Mouse (Mus musculus): ENCODE data around the gene Mymk.

The Mymk gene

DNA sequence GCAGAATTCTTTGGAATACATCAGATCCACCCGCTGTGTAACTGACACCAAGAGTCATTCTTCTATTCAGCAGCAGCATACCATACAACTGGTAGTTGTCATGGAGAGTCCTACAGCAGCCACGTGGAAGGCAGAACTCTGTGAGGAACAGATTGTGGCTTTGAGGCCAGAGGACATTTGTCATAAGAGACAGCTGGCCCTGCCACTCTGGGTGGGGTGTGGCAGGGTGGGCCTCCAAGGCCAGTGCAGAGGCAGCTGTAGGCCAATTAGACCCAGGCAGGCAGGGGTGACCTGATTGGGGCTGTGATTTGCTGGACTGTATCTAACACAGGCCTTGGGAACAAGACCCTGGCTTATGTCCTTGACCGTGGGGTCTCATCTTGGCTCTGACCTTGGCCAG is 2.3 kb downstream of the Mymk start:
- Histone ChIP-seq H3K27me3 (ENCODE audit: control insufficient read depth, insufficient read depth, low read length, poor library complexity, severe bottlenecking) (no peaks in the 10 kb centered on the region), H3K36me3 (ENCODE audit: control insufficient read depth, insufficient read depth, low read length, poor library complexity, severe bottlenecking) (no peaks in the 10 kb centered on the region)

DNA sequence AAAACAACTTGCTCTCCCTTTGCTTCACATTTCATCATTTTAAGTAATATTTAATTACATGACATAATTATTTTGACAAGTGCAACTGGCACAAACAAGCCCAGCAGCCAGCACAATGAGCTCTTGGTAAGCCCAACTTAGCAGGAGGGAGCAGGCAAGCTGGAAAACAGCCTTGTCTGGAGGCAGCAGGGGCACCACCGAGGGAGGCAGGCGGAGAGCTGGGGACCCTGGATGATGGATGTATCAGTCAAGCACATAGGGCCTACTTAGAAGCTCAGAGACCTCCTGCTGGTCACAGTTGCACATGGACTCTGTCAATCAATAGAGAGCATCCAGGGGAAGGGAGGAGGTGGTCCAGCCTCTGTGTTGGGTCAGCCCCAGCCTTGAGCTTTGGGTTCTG is 4.0 kb downstream of the Mymk start:
- Histone ChIP-seq H3K27me3 (ENCODE audit: control insufficient read depth, insufficient read depth, low read length, poor library complexity, severe bottlenecking) (no peaks in the 10 kb centered on the region), H3K36me3 (ENCODE audit: control insufficient read depth, insufficient read depth, low read length, poor library complexity, severe bottlenecking) (no peaks in the 10 kb centered on the region)
- DNase-seq (ENCODE audit: low read depth, low spot score), result no peak

More for the DNA sequence above, 2.3 kb downstream of the Mymk start:
- no peak for DNase-seq (ENCODE audit: low read depth, low spot score)

DNA sequence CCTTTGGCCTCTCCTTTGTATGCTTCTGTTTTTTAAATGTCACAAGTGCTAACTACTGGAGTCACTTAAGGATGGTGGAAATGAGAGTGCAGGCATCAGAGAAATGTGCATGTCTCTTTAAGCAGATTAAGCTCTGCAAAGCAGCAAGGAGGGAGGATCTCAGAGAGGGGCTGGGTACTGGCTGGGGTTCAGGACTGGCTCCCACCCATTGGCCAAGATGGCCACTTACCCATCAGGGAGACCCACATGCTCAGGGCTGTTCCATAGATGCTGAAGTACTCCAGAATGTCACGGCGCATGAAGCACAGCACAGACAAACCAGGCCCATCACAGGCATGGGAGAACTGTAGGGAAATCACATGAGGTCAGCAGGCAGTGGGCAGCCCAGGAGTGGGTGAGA is 4.9 kb downstream of the Mymk start:
- Histone ChIP-seq H3K27me3 (ENCODE audit: control insufficient read depth, insufficient read depth, low read length, poor library complexity, severe bottlenecking) (no peaks in the 10 kb centered on the region), H3K36me3 (ENCODE audit: control insufficient read depth, insufficient read depth, low read length, poor library complexity, severe bottlenecking) (no peaks in the 10 kb centered on the region)
- no peak for DNase-seq (ENCODE audit: low read depth, low spot score)

DNA sequence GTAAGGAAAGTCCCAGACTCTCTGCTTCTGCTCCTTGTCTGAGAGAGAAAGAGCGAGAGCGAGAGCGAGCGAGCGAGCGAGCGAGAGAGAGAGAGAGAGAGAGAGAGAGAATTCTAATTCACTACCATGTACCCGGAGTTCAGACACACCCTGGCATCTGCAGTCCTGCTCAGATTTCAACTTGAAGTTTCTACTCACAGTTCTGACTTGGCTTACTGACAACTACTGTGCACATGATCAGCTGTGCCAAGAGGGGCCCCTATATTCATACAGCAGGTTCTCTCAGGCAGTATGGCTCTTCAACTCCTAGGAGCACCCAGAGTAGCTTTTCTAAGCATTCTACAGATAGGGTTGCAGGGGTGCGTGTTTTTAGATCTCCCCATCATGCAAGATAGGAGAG is 12.8 kb downstream of the Mymk start:
- no peaks in the 10 kb centered on the region for H3K36me3 ChIP-seq (ENCODE audit: control insufficient read depth, insufficient read depth, low read length, poor library complexity, severe bottlenecking)
- H3K27me3 ChIP-seq (ENCODE audit: control insufficient read depth, insufficient read depth, low read length, poor library complexity, severe bottlenecking), result no peaks in the 10 kb centered on the region
- no peak for DNase-seq (ENCODE audit: low read depth, low spot score)

DNA sequence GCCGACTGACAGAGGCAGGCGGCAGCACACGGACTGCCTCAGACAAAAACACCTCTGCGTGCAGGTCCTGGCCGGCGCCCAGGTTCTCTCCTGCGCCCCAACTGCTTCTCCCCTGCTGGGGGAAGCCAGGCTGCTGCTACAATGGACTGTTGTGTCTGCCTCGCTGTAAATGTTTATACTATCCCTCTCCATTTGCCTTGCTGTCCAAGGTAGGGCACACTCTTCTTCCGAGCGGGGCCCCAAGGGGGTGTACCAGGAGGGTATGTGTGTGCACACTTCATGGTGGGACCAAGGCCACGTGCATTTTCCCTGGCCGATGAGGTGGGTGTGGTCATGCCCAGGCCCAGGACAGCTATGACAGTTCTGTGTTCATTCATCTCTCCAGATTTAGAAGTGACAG is 13.2 kb downstream of the Mymk start:
- Histone ChIP-seq H3K36me3 (ENCODE audit: control insufficient read depth, insufficient read depth, low read length, poor library complexity, severe bottlenecking) (no peaks in the 10 kb centered on the region), H3K27me3 (ENCODE audit: control insufficient read depth, insufficient read depth, low read length, poor library complexity, severe bottlenecking) (no peaks in the 10 kb centered on the region)
- no peak for DNase-seq (ENCODE audit: low read depth, low spot score)

DNA sequence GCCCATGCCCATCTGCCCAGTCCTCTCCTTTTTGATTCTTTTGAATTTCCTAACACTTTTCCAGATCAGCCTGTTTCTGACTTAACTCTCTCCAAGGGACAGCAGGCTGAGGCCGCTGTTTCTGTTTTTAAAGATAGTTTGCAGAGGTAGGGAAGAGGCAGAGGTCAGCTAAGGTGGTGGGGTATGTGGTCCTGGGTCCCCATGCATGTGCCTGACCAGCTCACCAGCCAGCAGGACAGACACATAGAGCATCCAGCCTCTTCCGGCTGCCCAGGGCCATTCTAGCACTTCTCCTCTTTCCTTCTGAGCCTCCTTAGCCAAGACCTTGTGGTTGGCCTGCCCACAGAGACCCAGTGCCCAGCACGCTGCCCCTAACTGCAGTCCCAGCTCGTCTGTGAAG is 13.7 kb downstream of the Mymk start:
- DNase-seq (ENCODE audit: low read depth, low spot score), result no peak
- H3K36me3 ChIP-seq (ENCODE audit: control insufficient read depth, insufficient read depth, low read length, poor library complexity, severe bottlenecking), result no peaks in the 10 kb centered on the region
- H3K27me3 ChIP-seq (ENCODE audit: control insufficient read depth, insufficient read depth, low read length, poor library complexity, severe bottlenecking), result no peaks in the 10 kb centered on the region

DNA sequence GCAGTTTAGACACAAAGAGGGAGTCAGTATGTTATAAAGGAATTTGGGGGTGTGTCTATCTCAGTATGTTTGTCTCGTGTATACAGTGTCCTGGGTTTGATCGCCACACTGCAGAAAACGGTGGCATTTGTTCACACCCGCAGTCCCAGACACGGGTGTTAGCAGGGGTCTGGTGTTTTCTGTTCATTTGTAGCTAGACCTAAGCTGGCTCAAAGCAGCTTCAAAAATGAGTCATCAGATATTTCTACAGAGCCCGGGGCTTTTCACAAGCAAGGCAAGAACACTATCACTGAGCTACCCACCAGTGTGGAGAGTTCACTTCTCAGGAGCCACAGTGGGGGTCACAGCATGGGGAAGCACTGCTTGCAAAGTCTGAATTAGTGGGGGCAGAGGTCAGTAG is 22.6 kb downstream of the Mymk start:
- Histone ChIP-seq H3K27me3 (ENCODE audit: control insufficient read depth, insufficient read depth, low read length, poor library complexity, severe bottlenecking) (no peaks in the 10 kb centered on the region), H3K36me3 (ENCODE audit: control insufficient read depth, insufficient read depth, low read length, poor library complexity, severe bottlenecking) (no peaks in the 10 kb centered on the region)
- DNase-seq (ENCODE audit: low read depth, low spot score), result no peak

DNA sequence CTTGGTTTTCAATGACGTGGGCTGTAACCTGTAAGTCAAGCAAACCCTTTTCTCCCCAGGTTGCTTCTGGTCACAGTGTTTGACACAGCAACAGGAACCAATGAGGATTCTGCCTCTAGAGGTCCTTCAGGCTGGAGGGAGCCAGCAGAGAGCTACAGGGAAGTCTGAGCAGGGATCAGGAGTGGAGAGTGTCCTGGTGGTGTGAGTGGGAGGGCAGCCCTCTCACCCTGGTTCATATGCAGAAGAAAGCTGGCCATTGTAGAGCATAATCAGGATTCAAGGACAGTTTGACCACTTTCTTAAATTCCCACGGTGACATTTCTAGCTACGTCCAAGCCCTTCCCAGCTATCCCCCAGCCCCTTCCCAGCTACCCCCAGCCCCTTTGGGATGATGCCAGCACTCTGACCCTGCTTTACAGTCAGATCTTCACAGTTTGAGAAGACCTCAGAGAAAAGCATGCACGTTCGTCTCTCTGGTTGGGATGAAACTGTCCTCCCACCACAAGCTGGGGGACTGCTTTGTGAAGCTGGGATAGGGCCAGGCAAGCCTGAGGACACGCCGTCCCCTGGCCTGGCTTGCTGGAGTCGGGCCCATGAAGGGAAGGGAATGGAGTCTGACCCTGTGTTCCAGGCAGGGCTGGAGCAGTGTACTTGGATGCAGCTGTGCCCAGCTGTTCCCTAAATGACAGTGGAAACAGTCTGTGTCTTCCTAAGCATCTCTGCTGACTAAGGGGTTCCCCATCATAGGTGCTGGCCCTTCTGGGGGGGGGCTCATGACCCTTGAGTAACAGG is 25.8 kb downstream of the Mymk start:
- H3K27me3 ChIP-seq (ENCODE audit: control insufficient read depth, insufficient read depth, low read length, poor library complexity, severe bottlenecking), result no peaks in the 10 kb centered on the region
- H3K36me3 ChIP-seq (ENCODE audit: control insufficient read depth, insufficient read depth, low read length, poor library complexity, severe bottlenecking), result no peaks in the 10 kb centered on the region
- DNase-seq (ENCODE audit: low read depth, low spot score), result no peak

DNA sequence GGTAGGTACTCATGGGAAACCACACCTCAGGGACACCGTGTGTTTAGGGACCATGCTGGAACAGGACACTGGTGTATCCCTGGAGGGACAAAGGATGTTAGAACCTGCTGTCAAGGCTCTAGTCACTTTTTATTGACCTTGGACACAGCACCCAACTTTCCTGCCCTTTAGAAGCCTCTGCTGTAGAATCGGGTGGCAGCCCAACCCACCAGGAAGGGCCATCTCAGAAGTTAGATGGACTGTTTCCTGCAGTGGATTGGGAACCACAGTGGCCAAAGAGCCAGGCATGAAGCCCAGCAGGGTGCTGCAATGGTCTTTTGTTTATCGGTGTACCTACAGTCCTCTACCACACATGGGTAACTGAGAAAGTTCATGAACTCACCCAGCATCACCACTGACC is 27.3 kb downstream of the Mymk start:
- no peak for DNase-seq (ENCODE audit: low read depth, low spot score)
- H3K36me3 ChIP-seq (ENCODE audit: control insufficient read depth, insufficient read depth, low read length, poor library complexity, severe bottlenecking), result no peaks in the 10 kb centered on the region
- H3K27me3 ChIP-seq (ENCODE audit: control insufficient read depth, insufficient read depth, low read length, poor library complexity, severe bottlenecking), result no peaks in the 10 kb centered on the region

DNA sequence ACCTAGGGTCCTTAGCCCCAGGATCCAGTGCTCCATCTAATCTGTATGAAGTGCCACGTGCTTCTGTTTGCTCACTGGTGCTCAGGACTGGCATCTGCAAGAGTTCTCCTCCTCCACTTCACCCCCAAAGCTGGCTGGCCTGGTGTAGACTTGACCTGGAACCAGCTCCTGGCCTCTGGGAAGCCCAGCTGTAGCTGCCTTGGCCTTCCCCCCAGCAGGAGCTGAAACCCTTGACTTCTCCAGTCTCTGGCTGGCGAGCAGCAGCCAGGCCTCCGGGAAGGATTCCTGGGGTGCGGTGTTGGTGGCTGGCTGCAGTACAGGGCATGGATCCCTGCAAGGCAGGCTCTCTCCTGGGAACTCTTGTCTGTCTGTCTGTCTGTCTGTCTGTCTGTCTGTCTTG is 27.8 kb downstream of the Mymk start:
- Histone ChIP-seq H3K27me3 (ENCODE audit: control insufficient read depth, insufficient read depth, low read length, poor library complexity, severe bottlenecking) (no peaks in the 10 kb centered on the region), H3K36me3 (ENCODE audit: control insufficient read depth, insufficient read depth, low read length, poor library complexity, severe bottlenecking) (no peaks in the 10 kb centered on the region)
- DNase-seq (ENCODE audit: low read depth, low spot score), result no peak

DNA sequence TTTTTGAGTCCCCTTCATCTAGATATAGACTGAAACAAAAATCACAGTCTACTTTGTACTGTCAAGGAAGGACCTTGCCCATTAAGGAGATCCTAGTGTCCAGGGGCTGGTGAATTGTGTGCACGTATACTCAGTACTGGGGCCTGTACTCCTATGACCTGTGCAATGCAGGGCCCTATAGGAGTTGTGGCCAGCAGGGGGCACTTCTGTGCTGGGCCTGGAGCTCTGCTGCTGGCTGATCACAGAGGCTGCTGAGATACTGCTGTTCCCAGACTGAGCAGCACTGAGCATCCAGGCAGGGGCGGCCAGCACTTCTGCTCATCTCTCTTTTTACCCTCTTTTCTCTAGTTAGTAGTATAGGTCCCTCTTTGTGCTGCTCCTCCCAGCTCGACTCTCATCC is 28.5 kb downstream of the Mymk start:
- peak; percentile 81 for DNase-seq (ENCODE audit: low read depth, low spot score)
- no peaks in the 10 kb centered on the region for H3K36me3 ChIP-seq (ENCODE audit: control insufficient read depth, insufficient read depth, low read length, poor library complexity, severe bottlenecking)
- H3K27me3 ChIP-seq (ENCODE audit: control insufficient read depth, insufficient read depth, low read length, poor library complexity, severe bottlenecking), result no peaks in the 10 kb centered on the region

DNA sequence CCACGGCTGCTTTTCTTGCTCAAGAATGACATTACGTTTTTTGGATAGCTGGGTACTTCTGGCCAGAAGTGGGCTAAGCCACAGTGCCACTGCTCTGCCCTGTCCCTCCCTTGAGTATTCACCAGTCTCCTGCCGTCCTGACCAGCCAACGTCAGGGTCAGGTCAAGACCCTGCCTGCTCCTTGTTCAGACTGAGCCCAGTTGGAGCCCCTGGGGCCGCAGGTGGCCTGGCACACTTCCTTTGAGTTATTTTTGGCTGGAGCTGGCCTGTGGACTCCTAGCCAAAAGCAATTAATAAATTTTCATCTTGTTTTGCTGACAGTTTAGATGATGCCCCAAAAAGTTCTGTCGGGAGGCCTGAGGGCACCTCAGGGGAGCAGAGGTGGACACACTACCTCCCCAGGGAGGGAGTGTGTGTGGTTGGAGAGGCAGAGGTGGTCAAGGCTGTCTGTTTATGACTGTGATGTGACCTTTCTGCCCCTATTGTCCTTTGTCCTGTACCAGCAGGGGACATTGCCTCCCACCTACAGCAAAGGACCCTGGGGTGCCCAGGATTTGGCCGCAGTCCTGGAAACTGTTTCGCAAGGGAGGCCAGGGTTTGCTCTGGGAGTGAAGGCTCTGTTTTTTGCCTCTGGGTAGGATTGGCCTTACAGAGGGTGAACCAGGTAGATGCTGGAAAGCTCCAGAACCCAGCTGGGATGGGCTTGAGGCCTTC is 29.7 kb downstream of the Mymk start:
- DNase-seq (ENCODE audit: low read depth, low spot score), result no peak
- H3K36me3 ChIP-seq (ENCODE audit: control insufficient read depth, insufficient read depth, low read length, poor library complexity, severe bottlenecking), result no peaks in the 10 kb centered on the region
- no peaks in the 10 kb centered on the region for H3K27me3 ChIP-seq (ENCODE audit: control insufficient read depth, insufficient read depth, low read length, poor library complexity, severe bottlenecking)

DNA sequence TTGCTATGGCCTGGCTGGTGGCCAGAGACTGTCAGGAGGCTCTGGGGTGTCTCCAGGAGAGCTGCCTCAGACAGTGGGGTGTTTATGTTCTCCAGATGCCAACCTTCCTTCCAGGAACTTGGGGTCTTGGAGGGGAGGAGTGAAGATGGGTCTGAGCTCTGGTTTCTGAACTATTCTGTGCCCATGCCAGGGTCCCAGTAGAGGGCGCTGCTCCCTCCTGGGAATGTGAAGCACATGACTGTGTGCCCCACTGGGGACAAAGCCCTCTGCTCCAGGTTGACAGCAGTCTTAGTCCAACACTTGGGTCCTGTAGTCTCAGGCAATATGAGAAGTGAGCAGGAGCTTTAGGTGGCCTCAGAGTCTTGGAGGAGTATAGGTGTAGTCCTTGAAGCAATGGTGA is 32.7 kb downstream of the Mymk start:
- Histone ChIP-seq H3K27me3 (ENCODE audit: control insufficient read depth, insufficient read depth, low read length, poor library complexity, severe bottlenecking) (no peaks in the 10 kb centered on the region), H3K36me3 (ENCODE audit: control insufficient read depth, insufficient read depth, low read length, poor library complexity, severe bottlenecking) (no peaks in the 10 kb centered on the region)
- no peak for DNase-seq (ENCODE audit: low read depth, low spot score)

DNA sequence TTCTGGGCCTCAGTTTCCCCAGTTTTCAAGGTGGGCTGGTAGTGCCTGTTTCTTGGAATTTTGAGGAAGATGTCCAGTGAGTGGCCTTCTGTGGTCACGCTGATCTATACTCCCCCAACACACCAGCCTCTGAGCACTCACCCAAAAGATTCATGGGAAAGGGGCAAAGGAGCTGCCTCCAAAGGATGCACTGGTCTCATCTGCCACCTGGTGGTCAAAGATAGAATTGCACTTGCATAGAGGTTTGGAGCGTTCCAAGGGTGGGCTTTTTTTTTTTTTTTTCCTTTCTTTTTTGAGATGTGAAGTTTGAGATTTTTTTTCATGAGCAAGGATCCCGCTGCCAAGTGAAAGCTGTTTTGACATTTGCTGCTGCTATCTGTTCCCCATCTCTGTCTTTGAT is 33.4 kb downstream of the Mymk start:
- Histone ChIP-seq H3K36me3 (ENCODE audit: control insufficient read depth, insufficient read depth, low read length, poor library complexity, severe bottlenecking) (no peaks in the 10 kb centered on the region), H3K27me3 (ENCODE audit: control insufficient read depth, insufficient read depth, low read length, poor library complexity, severe bottlenecking) (no peaks in the 10 kb centered on the region)
- peak; percentile 82 for DNase-seq (ENCODE audit: low read depth, low spot score)

DNA sequence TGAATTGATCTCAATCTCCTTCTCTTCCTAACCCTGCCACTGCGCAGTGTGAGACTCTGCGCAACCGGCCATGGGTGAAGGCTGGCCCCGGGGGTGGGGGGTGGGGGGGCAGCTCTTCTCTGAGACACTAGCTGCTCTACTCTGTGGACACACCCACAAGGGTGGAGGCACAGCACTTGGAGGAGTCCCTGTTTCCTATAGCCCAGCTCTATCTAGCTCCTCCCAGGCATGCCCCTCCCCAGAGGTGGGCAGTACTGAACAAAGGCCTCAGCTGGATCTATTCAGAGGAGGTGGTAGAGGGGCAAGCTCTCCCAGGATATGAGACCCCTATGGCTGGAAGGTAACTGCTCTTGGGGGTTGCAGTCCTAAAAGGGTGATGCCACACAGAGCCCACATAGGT is 35.0 kb downstream of the Mymk start:
- no peaks in the 10 kb centered on the region for H3K36me3 ChIP-seq (ENCODE audit: control insufficient read depth, insufficient read depth, low read length, poor library complexity, severe bottlenecking)
- no peak for DNase-seq (ENCODE audit: low read depth, low spot score)
- H3K27me3 ChIP-seq (ENCODE audit: control insufficient read depth, insufficient read depth, low read length, poor library complexity, severe bottlenecking), result no peaks in the 10 kb centered on the region

Data from splenic B cell, adult 2 months (primary cell).